Mouse (Mus musculus) olfactory bulb, adult 2 months (tissue): ENCODE measurements at regions not wholly inside any gene's neighbourhood (a gene's known extent, or its start where the extent isn't known, plus 50 kb on each side); places are given as distances from the start of the nearest gene placed in this dataset.

Experiments used
- H3K27ac ChIP-seq: fragments of 200-500 bp; 2 replicates; pipeline ENCODE4 v1.5.1; 2012; ENCODE audit warnings: low read depth, low read length; ENCODE audit not compliant: insufficient read depth
- H3K4me1 ChIP-seq: fragments of 200-500 bp; 2 replicates; pipeline ENCODE4 v1.6.1; 2012; ENCODE audit warnings: low read length; ENCODE audit not compliant: control insufficient read depth, insufficient read depth
- H3K4me3 ChIP-seq: fragments of 200-500 bp; 2 replicates; pipeline ENCODE4 v1.5.1; 2012; ENCODE audit warnings: mild to moderate bottlenecking, low read depth, low read length, moderate library complexity; ENCODE audit not compliant: insufficient read depth
- CTCF ChIP-seq: fragments of 200-500 bp; IDR thresholded peaks from 2 replicates; pipeline ENCODE4 v1.5.1; 2012; ENCODE audit warnings: low read depth, mild to moderate bottlenecking, low read length, moderate library complexity; ENCODE audit not compliant: insufficient read depth
- POLR2A ChIP-seq: fragments of 200-500 bp; IDR thresholded peaks from 2 replicates; pipeline ENCODE4 v1.6.1; 2012; ENCODE audit warnings: mild to moderate bottlenecking, low read depth, low read length, moderate library complexity; ENCODE audit not compliant: insufficient read depth
- WGBS: fragments of 180-500 bp; shearing (Covaris S2); methylation state at CpG from one replicate; pipeline ENCODE4 v1.1.7; 2018; 5-methylcytosine and 5-hydroxymethylcytosine counted together

GRCm38 (mm10) chr16:93380717-93381671, 222.9 kb downstream of the Setd4 start:
- 62% methylated on average over 13 of the region's 13 CpGs for WGBS
- TF ChIP-seq CTCF, result no peak
- no peak for TF ChIP-seq POLR2A
- peaks cover 11% of the 10 kb centered on the region for H3K4me1 ChIP-seq

GRCm38 (mm10) chr16:93380117-93380516, 223.7 kb downstream of the Setd4 start:
- 29% methylated on average over 4 of the region's 4 CpGs for WGBS
- H3K27ac ChIP-seq, result no peak overlapping the region
- no peak overlapping the region for H3K4me3 ChIP-seq
- no peak for TF ChIP-seq CTCF
- TF ChIP-seq POLR2A, result no peak
- H3K4me1 ChIP-seq, result peaks cover 11% of the 10 kb centered on the region

More at GRCm38 (mm10) chr16:93380717-93381671, 222.9 kb downstream of the Setd4 start:
- H3K4me3 ChIP-seq, result no peak overlapping the region
- H3K27ac ChIP-seq, result no peak overlapping the region

GRCm38 (mm10) chr16:93379611-93380010, 224.3 kb downstream of the Setd4 start:
- 37% methylated on average over 6 of the region's 6 CpGs for WGBS
- H3K27ac ChIP-seq, result no peak overlapping the region
- H3K4me3 ChIP-seq, result no peak overlapping the region
- TF ChIP-seq POLR2A (no peak), CTCF (no peak)
- peaks cover 11% of the 10 kb centered on the region for H3K4me1 ChIP-seq

GRCm38 (mm10) chr16:93374669-93375068, 229.2 kb downstream of the Setd4 start:
- Histone ChIP-seq H3K4me1 (peaks cover 4% of the 10 kb centered on the region), H3K4me3 (no peak overlapping the region), H3K27ac (no peak overlapping the region)
- TF ChIP-seq POLR2A (no peak), CTCF (no peak)
- 64% methylated on average over 6 of the region's 6 CpGs for WGBS

- Histone ChIP-seq H3K27ac (no peak overlapping the region), H3K4me1 (peaks cover 7% of the 10 kb centered on the region; the same call in 1 of the 2 replicates), H3K4me3 (no peak overlapping the region)
- TF ChIP-seq CTCF (peak; percentile 13; the same call in 1 of the 2 replicates), POLR2A (no peak)
- 29% methylated on average over 10 of the region's 10 CpGs for WGBS
Measured at GRCm38 (mm10) chr16:93369766-93370146, 234.1 kb downstream of the Setd4 start.

- no peak overlapping the region for H3K27ac ChIP-seq
- 49% methylated on average over 21 of the region's 21 CpGs for WGBS
Measured at GRCm38 (mm10) chr16:93368824-93369765, 234.8 kb downstream of the Setd4 start.

GRCm38 (mm10) chr16:93367995-93368394, 235.9 kb downstream of the Setd4 start:
- TF ChIP-seq CTCF (no peak), POLR2A (no peak)
- Histone ChIP-seq H3K4me3 (no peak overlapping the region), H3K4me1 (peaks cover 7% of the 10 kb centered on the region; the same call in 1 of the 2 replicates), H3K27ac (no peak overlapping the region)
- 96% methylated on average over 6 of the region's 6 CpGs for WGBS

More at GRCm38 (mm10) chr16:93368824-93369765, 234.8 kb downstream of the Setd4 start:
- TF ChIP-seq POLR2A, result no peak
- TF ChIP-seq CTCF, result no peak
- Histone ChIP-seq H3K4me1 (peaks cover 7% of the 10 kb centered on the region; the same call in 1 of the 2 replicates), H3K4me3 (no peak overlapping the region)

- TF ChIP-seq POLR2A (no peak), CTCF (no peak)
- Histone ChIP-seq H3K4me3 (no peak overlapping the region), H3K4me1 (peaks cover 7% of the 10 kb centered on the region; the same call in 1 of the 2 replicates), H3K27ac (no peak overlapping the region)
- WGBS, result 96% methylated on average over 8 of the region's 8 CpGs
Measured at GRCm38 (mm10) chr16:93367246-93367805, 236.5 kb downstream of the Setd4 start.
